Mouse (Mus musculus) adrenal gland, adult 10 weeks (tissue): ENCODE results near the gene Bcl2l11. TPM values are rescaled to one million over a fixed set of nuclear protein-coding genes. Genes with fewer than 3 reads are reported as not detected.

Experiments used
- polyA plus RNA-seq: library from polyadenylated mRNA; stranded (reverse); fragments of 350-450 nt; fragmentation: Illumina TruSeq; extraction: RNeasy Lipid Tissue Mini Kit (QIAGEN cat#74804); gene quantifications from one replicate; pipeline ENCODE4 v1.2.3, GENCODE M21; 2014; ENCODE audit warnings: low read depth, low replicate concordance

The Bcl2l11 gene
- polyA plus RNA-seq, result 20.5 TPM

GRCm38 (mm10) chr2:128125635-128126470 is at the start of gene Bcl2l11:
Bcl2l11 (plus strand) TSS chr2:128126038.

